Mouse (Mus musculus) lung, postnatal 36 days (tissue): ENCODE results near the gene D630003M21Rik.

Source experiments
- DNase-seq: peaks from one replicate; pipeline ENCODE4 v3.0.0; 2022; ENCODE audit warnings: mixed read lengths

Gene D630003M21Rik

GRCm38 (mm10) chr2:158228670-158229502 is at the start of gene D630003M21Rik:
Gene D630003M21Rik (minus strand): TSS chr2:158229222.
- no peak for DNase-seq

GRCm38 (mm10) chr2:158276878-158277277 is 47.9 kb upstream of the D630003M21Rik start:
- no peak for DNase-seq

- DNase-seq = no peak
These were observed 47.4 kb upstream of the D630003M21Rik start for GRCm38 (mm10) chr2:158276451-158276850.

GRCm38 (mm10) chr2:158275811-158276210 is 46.8 kb upstream of the D630003M21Rik start:
- DNase-seq = no peak

- DNase-seq = peak; percentile 21
These were observed 46.3 kb upstream of the D630003M21Rik start for GRCm38 (mm10) chr2:158275349-158275748.

- peak; percentile 10 for DNase-seq
These were observed 44.6 kb upstream of the D630003M21Rik start for GRCm38 (mm10) chr2:158273646-158274045.

- DNase-seq = no peak
These were observed 41.0 kb upstream of the D630003M21Rik start for GRCm38 (mm10) chr2:158270017-158270416.

- DNase-seq = no peak
These were observed 35.9 kb upstream of the D630003M21Rik start for GRCm38 (mm10) chr2:158264877-158265276.

- no peak for DNase-seq
These were observed 30.5 kb upstream of the D630003M21Rik start for GRCm38 (mm10) chr2:158259498-158259897.

GRCm38 (mm10) chr2:158258781-158259180 is 29.8 kb upstream of the D630003M21Rik start:
- DNase-seq = peak; percentile 73

- no peak for DNase-seq
These were observed 29.0 kb upstream of the D630003M21Rik start, which contains the start of gene Bpi for GRCm38 (mm10) chr2:158258005-158258418. Gene Bpi (plus strand): TSS chr2:158258094.

- DNase-seq = no peak
These were observed 27.9 kb upstream of the D630003M21Rik start for GRCm38 (mm10) chr2:158256894-158257293.

- DNase-seq = no peak
These were observed 24.8 kb upstream of the D630003M21Rik start for GRCm38 (mm10) chr2:158253806-158254205.

- no peak for DNase-seq
These were observed 21.5 kb upstream of the D630003M21Rik start for GRCm38 (mm10) chr2:158250558-158250957.

- DNase-seq = peak; percentile 80
These were observed 19.3 kb upstream of the D630003M21Rik start for GRCm38 (mm10) chr2:158248318-158248717.

GRCm38 (mm10) chr2:158247852-158248251 is 18.8 kb upstream of the D630003M21Rik start:
- DNase-seq = no peak

GRCm38 (mm10) chr2:158245072-158245817 is 16.2 kb upstream of the D630003M21Rik start:
- DNase-seq = no peak

GRCm38 (mm10) chr2:158243129-158243870 is 14.3 kb upstream of the D630003M21Rik start:
- peak; percentile 58 for DNase-seq

- no peak for DNase-seq
These were observed 13.3 kb upstream of the D630003M21Rik start for GRCm38 (mm10) chr2:158242170-158242896.

- DNase-seq = no peak
These were observed 12.2 kb upstream of the D630003M21Rik start for GRCm38 (mm10) chr2:158241126-158241738.

GRCm38 (mm10) chr2:158238101-158238500 is 9.1 kb upstream of the D630003M21Rik start:
- no peak for DNase-seq

GRCm38 (mm10) chr2:158236698-158237097 is 7.7 kb upstream of the D630003M21Rik start:
- no peak for DNase-seq
